Mouse (Mus musculus) heart, adult 2 months (tissue): ENCODE results near the gene Lrrc59.
"Not testable (repeated sequence)": the region's sequence is repeated elsewhere in the genome, so short reads cannot be mapped to it uniquely, and the experiment has no call there.

Experiments
- CTCF ChIP-seq: fragments of 200-600 bp; IDR thresholded peaks from 2 replicates; pipeline ENCODE4 v1.8.1; 2022; ENCODE audit warnings: antibody characterized with exemption, mild to moderate bottlenecking, moderate library complexity
- EP300 ChIP-seq: fragments of 200-500 bp; IDR thresholded peaks from 2 replicates; pipeline ENCODE4 v1.6.1; 2011; ENCODE audit warnings: low read depth, low read length, control low read depth; ENCODE audit not compliant: insufficient read depth

DNA sequence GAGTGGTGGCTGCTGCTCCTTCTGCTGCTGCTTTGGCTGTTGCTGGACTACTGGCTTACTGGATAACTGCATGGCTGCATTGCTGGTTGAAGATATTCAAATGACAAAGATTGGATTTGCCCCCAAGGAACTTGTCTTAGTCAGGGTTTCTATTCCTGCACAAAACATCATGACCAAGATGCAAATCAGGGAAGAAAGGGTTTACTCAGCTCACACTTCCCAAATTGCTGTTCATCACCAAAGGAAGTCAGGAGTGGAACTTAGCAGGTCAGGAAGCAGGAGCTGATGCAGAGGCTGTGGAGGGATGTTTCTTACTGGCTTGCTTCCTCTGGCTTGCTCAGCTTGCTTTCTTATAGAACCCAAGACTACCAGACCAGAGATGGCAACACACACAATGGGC lies 62.9 kb downstream of the Lrrc59 start:
- not testable (repeated sequence) for TF ChIP-seq EP300, CTCF
